Mouse (Mus musculus) lung, adult 18-20 months (tissue): ENCODE results near the gene Csdc2.
"Not testable (repeated sequence)": the region's sequence is repeated elsewhere in the genome, so short reads cannot be mapped to it uniquely, and the experiment has no call there.

ENCODE experiments used
- DNase-seq, 2 experiments: peaks; one replicate each; pipeline ENCODE4 v3.0.0; 2022; ENCODE audit warnings: mixed read lengths in 2 of 2

The Csdc2 gene

DNA sequence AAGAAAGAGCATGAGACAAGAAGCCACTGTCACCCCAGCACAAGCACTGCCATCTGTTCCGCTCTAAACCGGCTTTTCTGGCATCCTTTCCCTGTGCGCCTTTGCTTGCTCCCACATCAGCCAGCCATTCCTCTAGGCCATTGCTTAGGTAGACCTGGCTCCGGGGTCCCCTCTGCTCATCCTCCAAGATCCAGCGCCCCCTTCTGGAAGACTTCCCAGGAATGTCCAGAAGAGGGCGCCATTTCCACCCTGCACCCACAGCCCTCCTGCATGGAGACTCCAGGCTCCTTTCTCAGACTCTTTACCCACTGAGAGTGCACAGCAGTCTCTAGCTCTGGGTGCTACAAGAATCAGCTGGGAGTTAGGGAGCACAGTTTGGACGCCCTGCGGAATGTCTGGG, 19.9 kb downstream of the Csdc2 start:
- DNase-seq, result peak; percentile 27 to 33

DNA sequence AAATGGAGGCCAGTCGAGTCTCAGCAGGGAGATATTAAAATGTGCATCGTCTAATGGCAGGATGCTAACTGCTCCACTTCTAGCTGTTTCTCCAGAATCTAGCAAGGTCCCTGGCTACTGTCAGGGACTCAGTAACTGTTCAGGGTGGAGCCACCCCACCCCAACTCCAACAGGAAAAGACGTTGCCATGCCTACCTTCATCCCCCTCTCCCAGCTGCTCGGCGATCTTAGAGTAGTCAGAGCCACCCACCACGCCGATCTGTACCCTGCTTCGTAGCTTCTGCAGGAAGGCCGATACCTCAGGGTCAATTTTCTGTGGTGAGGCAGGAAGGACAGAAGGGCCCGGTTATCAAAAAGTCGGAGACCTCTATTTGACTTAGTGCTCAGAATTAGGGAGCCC, 21.0 kb downstream of the Csdc2 start:
- DNase-seq, result no peak

DNA sequence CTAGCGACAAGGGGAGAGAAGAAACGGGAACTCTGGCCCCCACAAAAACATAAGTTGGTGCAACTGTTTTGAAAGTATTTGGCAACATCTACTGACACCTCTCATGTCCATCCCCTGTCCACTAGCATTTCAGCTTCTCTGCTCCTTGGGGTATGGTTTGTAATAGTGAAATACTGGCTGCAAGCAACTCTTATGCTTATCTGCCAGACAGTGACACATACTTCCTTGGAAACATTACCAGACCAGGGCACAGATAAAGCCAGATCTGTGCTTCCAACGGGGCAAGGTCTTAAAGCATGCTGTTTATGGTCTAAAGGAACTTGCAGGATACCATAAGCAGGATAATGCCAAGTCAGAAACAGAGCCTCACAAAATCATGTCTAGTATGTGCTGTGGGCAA, 22.3 kb downstream of the Csdc2 start:
- no peak for DNase-seq

DNA sequence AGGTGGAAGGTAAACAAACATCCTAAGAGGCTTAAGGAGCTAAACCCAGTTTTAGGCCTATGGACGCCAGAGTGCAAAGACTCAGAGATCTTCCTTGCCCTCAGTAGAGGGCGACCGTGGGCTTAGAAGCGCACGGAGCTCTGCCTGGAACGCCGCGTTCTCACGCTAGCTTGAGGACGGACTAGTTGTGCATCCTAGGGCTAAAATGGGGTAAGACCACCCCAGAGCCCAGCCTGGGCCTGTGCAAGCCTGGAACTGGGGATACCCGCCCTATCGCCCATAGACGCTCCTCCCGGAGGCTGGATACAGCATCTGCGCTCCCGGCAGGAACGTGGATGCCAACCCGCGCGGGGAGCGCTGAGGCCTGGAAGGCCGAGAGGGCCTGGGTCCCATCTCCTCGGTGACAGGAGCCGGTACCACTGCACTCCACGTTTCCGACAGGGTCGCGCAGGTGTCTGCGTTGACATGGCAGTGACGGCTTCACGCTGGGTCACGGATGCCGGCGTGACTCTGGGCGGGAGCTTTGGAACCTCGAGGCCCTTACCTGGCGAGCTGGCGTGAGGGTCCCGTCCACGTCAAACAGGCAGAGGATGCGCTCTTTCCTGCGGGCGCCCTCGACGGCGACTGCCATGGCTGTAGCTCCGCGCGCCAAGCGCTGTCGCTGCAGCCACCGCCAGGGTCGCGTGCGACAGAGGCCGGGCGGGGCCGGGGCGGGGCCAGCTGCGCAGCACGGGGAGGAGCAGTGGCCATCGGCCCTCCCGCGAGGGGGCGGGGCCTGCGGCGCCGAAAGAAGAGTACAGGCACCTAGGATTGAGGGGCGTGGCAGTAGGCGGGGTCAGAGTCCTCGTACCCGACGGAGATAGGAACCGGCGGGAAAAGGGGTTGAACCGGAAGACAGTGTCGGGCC, 23.9 kb downstream of the Csdc2 start, which contains the start of gene Pmm1:
Gene Pmm1 (minus strand): TSS at position 760 of the 907 bp plus-strand sequence.
- DNase-seq, result peak; percentile 98 to 99

DNA sequence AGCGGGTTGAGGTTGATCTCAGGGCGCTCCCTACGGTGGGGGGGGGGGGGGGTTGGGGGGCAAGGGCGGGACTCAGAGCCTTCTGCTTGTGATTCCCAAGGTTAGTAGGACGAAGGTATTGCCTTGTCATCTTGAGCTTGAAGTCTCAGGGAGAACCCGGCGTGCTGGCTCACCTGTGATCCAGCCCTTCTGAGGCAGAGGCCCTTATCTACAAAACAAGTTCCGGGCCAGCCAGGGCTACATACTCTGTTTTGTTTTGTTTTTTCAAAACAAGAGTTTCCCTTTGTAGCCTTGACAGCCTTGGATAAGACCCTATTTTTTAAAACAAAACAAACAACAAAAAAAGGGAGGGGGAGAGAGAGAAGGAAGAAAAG, 24.5 kb downstream of the Csdc2 start:
- no peak for DNase-seq

DNA sequence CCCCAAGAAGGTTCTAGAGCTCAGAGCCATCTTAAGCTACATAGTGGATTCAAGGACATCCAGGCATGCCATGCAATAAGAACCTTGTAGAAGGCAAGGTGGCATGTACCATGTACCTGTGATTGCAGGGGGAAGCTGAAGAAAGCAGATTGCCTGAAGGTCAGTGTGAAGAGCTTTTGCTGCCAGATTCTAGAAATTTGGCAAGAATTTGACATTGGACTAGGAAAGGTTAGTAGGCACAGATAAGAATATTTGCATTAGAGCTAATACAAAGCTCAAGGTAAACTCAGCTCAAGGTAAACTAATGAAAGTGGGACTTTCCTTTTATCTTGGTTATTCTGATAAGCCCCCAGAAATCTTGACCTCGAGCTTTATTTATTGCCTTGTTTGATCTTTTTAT, 27.7 kb downstream of the Csdc2 start:
- no peak for DNase-seq

DNA sequence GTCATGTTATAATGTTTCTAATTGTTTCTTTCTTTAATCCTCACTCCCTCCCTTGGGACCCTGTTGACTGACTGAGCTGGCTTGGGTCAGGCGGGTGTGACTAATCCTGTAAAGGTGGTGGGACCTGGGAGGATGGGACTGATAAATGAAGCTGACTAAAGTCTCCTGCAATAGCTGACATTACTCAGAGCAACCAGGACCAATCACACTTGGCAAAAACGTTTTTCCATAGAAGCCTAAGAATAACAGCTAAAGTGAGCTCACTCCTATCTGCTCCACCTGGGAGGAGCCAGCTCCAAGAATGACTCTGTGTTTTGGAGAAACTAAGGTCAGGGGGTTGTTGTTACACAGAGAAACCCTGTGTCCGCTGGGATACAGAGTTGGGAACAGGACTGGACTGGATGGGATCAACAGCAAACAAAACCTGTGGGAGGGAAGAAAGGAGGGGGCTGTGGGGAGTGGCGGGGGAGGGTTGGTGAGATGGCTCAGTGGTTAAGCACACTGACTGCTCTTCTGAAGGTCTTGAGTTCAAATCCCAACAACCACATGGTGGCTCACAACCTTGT, 28.5 kb downstream of the Csdc2 start:
- no peak for DNase-seq

DNA sequence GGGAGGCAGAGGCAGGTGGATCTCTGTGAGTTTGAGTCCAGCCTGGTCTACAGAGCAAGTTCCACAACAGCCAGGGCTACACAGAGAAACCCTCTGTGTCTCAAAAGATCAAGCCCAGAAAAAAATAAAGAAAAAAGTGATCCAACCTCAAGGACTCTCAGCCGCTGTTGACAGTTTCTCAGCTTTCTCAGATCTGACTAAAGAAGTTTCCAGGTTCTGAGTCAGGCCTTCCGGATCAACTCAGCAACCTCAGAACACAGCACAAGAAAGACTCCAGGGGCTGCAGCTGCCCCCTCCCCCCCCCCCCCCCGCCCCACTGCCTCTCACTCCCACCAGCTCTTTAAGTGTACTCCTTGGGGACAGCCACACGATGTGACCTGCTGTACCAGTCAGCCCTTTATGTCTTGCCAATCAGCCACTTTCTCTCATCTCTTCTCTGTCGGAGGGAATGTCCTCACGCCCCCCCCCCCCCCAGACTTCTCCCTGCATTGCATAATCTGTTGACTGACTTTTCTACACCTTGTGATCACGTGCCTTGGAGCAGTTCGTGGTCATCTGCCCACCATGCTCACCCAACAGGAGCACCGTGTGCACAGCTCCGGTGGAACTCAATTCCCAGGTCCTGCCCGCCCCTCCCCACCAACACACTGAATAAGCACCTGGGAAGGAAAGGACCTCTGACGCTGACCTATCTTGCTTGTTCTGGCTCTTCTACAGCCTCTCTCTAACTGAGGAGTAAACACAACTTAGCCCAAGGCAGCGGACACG, 29.7 kb downstream of the Csdc2 start:
- DNase-seq, result peak in 1 of 2 experiments; percentile 38

DNA sequence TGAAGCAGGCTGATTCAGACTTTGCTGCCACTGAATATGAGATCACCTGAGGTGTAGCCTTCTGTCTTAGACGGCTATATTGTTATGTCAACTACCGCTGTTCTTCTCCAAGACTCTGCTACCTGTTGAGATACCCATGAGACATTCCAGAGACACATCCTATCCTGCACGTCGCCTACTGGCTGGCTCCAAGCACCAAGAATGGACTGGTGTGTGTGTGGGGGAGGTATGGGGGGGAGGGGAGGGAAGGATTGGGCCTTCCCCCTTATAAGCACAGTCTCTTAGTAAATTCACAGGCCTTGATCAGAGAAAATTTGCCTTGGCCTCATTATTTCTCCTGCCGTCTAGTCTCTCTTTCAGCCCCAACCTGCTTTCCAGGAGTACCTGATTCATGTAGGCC, 31.3 kb downstream of the Csdc2 start:
- no peak for DNase-seq

DNA sequence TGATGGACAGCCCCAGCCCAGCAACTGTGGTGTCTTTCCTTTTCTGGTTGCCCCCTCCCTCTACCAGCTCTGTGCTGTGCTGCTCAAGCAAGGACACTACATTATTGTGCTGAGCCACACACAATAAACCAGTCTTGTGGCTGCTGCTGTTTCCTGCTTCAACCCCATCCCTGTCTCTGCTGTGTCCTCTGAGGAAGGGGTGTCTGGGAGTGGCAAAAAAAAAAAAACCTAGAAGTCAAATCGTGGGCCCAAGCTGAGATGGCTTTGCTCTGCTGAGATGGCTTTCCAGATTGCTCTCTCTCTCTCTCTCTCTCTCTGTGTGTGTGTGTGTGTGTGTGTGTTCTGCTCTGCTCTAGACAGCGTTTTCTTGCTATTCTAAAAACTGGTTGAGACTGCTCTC, 31.9 kb downstream of the Csdc2 start:
- DNase-seq, result no peak

DNA sequence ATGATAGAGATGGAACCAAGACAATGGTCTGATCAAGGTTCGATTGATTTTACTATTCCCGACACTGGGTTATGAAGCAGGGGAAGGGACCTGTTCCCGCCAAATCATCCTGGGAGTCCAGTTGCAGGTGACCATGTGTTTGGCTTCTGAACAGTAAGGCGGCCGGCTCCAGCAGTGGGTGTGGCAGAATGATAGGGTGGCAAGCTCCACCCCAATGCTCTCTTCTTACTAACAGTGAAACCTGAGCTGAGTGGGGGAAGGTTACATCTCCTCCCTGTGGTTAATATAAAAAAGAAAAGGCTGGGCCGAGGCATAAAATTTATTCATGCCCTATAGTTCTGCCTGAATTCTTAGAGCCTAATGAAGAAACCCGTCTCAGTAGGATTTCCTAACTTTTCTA, 32.6 kb downstream of the Csdc2 start:
- peak; percentile 25 to 59 for DNase-seq

DNA sequence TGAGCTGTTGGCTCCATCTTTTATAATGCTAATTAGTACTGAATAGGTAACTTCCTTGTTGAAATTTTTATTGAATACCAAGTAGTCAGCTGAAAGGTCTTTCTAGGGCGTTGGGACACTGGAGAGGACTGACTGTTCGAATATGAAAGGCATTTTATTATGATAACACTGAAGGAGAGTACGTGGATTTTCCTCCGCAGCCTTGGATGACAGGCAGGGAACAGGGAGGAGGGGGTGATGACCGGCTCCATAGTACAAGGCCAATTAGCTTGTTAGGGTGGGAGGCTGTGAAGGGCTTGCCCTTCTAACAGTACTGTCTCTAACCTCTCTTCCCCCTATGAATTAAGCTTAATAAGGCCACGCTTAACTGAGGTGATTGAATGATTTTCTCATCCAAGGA, 33.1 kb downstream of the Csdc2 start:
- DNase-seq, result not testable (repeated sequence)

DNA sequence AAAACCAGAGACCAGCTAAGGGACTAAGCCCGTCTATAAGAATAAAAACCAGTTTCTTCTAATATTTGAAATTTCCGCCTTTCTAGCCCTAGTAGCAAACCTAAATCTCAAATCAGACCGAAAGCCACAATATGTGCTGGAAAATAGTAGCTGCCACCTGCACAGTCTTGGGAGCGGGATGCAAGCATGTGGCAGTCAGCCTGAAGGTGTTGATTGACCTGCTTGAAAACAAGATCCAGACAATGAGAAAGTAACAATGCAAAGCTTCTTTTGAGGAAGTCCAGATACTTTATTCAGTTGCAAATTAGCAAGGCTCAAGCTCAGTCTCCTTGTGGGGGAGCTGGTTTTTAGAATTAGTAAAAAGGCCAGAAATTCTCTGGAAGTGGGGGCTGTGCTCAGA, 33.9 kb downstream of the Csdc2 start:
- not testable (repeated sequence) for DNase-seq

DNA sequence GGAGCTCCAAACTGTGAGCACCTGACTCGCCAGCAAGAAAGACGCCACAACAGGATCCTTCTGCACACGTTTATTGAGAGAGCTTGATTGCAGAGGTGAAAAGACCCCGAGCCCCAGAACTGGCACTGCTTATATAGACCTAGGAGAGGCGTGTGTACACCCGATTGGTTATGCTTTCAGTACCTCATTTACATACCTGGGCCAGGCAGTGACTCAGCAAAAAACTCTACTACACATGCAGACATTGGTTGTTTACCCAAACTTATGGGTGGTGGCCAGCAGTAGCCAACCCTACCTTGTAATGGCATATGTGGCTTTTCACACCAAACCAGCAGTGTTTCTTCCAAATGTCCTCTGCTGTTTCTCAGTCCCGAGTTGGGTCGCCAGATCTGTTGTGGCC, 38.6 kb downstream of the Csdc2 start:
- DNase-seq, result not testable (repeated sequence)

DNA sequence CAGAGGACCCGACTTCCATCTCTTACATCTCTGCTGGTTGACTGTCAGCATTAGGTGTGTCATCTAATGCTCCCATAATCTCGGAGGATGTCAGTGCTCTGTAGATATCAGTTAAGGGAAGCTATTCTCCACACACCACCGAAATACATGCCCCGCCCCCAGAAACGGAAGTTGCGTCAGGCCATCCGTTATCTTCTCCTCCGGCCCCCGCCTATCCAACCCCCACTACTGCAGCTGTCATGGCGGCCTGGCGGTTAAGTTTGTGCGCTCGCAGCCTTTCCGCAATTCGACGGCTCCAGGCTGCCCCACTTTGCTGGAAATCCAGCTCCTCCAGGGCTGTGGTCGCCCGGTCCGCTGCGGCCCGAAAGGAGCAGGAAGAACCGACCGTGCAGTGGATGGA, 43.8 kb downstream of the Csdc2 start, which contains the start of gene 1700029P11Rik:
Gene 1700029P11Rik (plus strand): TSS at position 220 of the 400 bp plus-strand sequence.
- DNase-seq, result no peak

DNA sequence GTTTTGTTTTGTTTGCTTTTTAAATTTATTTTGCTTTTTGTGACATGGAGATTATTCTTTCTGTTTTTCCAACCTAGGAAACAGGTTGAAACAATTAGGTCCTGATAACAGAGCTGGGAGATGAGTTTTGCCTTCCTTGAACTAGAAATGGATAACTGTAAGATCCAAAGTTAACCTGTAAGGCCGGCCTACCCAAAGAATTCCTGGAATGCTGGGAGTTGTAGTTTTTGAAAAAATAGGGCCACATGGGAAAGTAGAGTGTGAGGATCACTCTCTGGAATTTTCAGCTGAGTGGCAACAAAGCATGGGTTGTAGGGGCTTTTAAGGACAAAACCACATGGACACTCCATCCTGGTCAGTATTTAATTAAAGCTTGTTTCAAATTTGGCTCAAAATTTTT, 45.6 kb downstream of the Csdc2 start:
- no peak for DNase-seq

DNA sequence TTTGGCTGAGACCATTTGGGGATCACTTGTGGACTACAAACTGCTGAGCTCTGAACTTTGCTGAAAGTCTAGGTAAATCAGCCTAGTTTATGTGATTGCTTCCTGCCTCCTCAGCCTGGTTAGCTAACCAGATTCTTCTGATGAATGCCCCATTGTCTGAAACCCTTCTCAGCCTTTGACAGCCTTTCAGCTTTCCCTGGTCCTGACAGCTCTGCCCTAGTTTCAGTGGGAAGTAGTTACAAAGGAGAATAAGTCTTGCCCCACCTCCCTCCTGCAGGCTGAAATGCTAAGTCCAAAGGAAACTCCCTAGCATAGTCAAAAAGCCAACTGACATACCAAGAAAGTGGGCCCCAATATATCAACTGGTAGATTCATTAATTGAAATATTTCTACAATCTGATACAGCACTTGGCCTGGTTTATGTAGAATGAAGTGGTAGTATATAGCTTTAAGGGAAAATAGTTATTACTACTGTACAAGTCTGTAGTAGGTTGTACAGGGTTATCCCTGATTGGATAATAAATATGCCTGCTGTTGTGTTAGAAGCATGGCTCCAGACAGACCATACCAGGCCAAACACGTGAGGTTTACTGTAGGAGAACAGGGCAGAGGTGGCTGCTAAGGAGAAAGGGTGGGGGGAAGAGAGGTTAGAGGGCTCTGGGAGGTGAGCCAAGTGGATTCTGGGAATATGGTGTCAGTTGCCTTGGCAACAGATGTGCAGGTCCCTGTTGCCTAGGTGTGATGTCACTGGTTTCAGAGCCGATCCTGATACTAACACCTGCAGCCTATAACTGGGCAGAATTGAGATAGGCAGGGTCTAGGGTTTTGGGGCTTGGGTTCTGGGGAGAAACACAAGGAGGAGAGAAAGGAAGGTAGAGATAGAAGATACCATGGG, 49.0 kb downstream of the Csdc2 start:
- DNase-seq, result no peak

DNA sequence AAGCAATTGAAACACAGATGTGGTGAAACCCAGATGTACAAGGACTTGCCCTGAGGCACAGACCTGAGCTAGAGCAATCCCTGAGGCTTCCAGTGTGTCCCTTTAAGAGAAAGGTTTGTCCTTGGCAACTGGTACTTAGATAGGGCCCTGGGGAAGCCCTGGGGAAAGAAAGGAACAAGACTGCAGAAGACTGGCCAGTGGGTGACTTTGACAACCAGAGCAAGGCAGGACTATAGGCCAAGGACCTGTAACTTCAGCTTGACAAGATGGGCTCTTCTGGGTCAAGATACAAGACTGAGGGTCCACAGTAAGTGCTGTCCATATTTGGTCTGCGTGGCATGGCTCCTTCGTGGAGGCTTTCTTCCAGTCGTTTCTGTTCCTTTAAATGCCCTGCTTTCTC, 51.1 kb downstream of the Csdc2 start, which contains the start of gene Xrcc6:
Gene Xrcc6 (plus strand): TSS at position 190 of the 400 bp plus-strand sequence.
- DNase-seq, result no peak

DNA sequence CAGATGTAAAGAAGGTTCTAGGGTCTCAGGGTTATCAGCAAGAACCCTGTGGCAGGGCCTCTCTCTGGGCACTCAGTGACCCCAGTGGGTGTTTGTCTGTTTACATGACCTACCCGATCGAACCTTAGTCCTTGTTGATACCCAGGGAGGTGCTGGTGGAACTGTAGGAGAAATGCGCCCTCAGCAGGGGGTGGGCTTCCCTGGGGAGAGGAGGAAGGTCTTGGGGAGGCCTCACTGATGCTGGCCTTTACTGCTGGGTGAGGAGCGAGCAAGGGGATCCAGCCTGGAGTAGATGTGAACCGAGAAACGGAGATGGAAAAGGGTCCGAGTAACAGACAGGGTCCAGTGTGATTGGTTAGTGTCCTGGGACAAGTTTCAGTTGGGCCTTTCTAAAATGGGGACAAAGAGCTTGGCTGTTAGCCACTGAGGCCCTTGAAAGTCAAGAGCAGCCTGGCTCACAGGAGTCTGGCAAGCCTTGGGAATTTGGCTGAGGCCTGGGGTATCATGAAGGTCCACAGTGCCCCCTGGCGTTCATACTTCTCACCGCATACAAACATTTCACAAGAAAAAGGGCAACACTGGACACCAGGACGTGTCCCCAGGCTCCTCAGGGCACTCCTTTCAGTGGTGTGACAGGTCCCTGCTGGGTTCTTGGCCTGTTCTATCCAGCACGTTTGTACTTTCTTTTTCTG, 53.0 kb downstream of the Csdc2 start:
- peak; percentile 88 to 92 for DNase-seq

DNA sequence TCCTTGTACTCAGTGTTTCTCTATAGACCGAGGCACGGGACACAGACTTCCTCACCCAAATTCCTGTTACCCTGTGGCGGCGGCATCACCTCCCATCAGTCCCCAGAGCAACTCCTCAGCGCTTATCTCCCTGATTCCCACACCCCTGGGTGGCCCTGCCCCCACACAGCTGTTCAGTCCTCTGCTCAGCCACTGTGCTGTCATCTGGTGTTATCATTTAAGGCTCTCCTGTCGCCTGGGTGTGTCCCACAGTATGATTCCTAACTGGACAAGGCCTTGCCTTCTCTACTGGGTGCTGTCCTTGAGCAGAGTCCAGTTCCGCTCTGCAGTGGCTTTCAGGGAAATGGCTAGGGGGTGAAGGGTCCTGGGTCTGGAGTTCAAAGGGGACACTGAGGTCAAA, 54.0 kb downstream of the Csdc2 start:
- no peak for DNase-seq

DNA sequence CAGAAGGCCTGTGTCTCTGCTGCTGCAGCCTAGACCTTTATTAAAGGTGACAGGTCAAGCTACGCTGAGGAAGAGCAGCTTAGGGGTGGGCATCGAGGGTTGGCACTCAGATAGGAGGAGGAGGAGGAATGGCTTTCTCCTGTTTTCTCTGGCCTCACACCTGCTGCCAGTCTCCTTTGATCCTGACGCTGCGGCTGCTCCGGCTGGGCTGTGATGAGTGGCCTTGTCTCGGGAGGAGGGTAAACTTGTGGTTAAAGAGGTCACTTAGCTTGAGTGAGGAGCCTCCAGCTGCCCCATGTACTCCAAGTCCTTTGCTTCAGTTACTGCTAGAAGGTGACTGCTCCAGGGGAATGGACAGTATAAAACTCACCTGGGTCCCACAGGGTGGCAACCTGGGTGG, 57.4 kb downstream of the Csdc2 start:
- no peak for DNase-seq
